Mouse (Mus musculus) thymus, postnatal 25 days (tissue): ENCODE results near the gene Flt1.
A peak's percentile ranks its signal among the peaks of the same experiment; 100 is the strongest.
"Not testable (repeated sequence)": the region's sequence is repeated elsewhere in the genome, so short reads cannot be mapped to it uniquely, and the experiment has no call there.

Experiments
- DNase-seq: peaks from one replicate; pipeline ENCODE4 v3.0.0; 2022

Gene Flt1

GRCm38 (mm10) chr5:147601460-147602360 is 124.1 kb downstream of the Flt1 start:
- no peak for DNase-seq

DNA sequence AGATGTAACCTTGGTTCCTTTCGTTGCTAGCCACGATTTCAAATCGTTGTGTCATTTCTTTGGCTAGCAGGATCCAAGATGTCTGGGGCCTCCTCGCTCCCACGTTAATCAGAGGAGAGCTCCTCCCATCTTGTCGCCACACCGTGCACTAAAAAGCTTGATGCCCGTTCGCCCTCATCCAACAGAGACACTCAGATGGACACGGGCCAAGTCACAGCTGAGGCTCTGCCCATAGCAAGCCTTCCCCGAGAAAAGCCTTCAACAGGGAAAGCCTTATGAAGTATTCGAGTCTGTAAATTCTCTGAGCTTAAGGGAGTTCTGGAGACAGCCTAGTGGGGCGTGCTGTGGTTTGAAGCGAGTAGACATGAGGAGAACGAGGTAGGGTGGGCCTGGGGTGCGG is 128.0 kb downstream of the Flt1 start:
- DNase-seq = no peak

- no peak for DNase-seq
These were observed 136.0 kb downstream of the Flt1 start for GRCm38 (mm10) chr5:147589814-147590213.

DNA sequence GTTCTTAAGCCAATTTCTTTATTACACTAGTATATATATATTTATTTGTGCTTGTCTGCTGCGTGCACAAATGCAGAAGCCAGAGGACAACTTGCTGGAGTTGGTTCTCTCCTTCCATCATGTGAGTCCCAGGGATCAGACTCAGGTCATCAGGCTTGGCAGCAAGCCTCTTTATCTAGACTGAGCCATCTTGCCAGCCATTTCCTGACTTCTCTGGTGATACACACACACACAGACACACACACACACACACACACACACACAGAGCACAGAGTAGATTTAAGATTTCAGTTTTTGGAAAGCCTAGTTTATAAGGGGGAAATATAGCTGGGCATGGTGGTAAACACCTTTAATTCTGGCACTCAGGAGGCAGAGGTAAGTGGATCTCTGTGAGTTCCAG is 140.7 kb downstream of the Flt1 start:
- no peak for DNase-seq

GRCm38 (mm10) chr5:147584648-147585047 is 141.2 kb downstream of the Flt1 start:
- DNase-seq = no peak

DNA sequence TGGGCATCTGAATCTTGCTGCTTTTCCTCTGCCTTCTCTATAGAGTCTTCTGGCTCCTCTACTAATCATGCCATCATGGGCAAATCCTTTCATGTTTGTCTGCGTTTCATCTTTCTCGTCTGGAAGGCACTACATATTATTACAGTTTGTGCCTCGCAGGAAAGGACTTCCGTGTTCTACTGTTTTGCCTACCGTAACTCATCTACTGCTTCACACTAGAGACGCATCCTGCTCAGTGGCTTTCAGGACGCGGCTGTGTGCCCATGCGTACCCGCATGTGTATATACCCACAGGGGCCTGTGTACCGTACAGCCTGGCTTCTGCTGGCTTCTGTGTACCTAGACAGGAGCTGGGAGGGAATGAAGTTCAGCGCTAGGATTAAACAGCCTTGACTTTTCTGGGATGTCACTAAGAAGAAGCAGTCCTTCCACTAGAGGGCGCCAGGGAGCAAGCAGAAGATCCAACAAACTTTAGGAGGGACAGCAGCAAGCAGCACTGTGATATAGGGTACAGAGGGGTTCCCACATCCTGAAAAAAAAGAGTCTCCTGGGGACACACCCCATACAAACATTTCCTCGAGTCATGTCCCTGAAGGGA is 142.0 kb downstream of the Flt1 start:
- DNase-seq = peak; percentile 77

DNA sequence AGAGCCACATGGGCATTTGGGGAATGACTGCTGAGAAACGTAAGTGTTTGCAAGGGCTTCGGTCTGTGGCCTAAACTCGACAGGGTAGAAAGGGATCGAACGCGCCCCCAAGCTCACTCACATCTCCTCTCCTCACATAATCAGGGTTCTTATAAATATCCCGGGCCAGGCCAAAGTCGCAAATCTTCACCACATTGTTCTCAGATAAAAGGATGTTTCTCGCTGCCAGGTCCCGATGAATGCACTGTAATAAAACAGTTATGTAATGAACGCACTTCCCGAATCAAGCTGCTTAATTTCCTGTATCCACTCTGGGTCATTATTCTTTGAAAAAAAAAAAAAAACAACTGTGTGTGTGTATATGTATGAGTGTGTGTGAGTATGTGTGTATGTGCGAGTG is 145.6 kb downstream of the Flt1 start:
- DNase-seq = no peak

DNA sequence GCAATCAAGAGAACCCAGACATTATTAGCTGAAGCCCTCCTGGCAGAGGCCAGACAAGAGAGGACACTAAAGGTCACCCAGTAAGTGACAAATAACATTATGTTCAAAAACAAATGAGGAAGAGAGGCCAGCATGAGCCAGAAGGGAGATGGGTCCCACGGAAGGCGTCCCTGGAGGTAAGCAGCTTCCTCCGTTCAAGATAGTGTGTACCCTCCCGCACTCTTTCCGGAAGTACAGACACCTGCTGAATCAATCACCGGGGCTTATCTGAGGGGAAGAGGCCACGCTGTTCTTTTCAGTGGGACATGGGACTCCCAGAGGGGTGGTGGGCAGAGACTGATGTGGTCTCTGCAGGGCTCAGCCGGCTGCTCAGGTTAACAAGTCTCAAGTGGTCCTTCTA is 146.1 kb downstream of the Flt1 start:
- DNase-seq = no peak

DNA sequence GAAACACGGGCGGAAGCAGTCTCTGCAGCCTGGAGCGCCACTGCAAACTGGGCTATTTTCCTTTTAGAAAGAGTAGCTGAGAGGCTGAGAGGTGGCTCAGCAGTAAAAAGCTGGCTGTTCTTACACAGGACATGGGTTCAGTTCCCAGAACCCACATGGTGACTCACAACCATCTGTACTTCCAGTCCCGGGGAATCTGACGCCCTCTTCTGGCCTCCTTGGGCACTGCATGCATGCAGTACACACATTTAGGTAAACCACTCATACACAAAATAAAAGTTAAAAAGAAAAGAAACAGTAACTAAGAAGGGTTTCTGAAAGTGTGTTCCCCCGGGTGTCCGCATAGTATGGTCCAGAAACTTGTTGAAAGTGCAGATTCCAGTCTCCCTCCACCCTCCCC is 146.7 kb downstream of the Flt1 start:
- DNase-seq = no peak

GRCm38 (mm10) chr5:147577003-147577402 is 148.8 kb downstream of the Flt1 start:
- no peak for DNase-seq

DNA sequence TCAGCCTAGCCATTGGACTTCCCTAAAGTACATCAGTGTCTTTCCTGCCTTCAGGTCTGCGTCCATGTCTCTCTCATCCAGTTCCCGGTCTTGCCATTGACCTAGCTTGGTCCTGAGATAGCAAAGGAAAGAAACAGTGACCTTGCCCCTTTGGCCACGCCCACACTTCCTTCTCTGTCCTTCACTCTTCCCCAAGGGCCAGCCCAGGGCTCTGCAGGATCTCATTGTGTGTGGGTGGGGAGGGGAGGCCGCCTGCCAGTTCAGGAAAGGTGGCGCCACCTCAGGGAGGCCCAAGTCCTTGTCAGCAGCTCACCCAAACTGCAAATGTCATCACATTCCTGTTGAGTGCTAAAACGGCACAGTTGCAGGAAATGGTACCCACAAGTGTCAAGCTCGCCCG is 151.3 kb downstream of the Flt1 start:
- no peak for DNase-seq

DNA sequence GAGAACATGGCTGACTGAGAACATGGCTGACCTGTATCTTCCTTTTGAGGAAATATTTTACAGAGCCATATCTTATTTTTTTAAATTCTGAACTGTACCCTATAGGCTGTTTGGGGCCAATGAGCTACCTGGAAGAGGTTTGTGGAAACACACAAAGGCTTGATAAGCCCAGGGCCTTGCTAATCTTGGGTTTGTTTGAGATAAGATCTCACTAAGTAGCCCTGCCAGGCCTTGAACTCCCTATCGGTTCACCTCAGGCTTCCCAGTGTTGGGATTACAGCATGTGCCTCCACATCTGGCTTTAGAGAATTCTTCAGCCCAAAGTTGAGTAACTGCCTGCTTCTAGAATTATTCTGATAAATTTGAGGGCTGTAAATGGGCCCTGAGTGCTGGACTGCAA is 152.3 kb downstream of the Flt1 start:
- DNase-seq = no peak

- DNase-seq = no peak
These were observed 153.1 kb downstream of the Flt1 start for GRCm38 (mm10) chr5:147572695-147573094.

- DNase-seq = no peak
These were observed 159.5 kb downstream of the Flt1 start for GRCm38 (mm10) chr5:147566335-147566734.

- DNase-seq = no peak
These were observed 160.4 kb downstream of the Flt1 start for GRCm38 (mm10) chr5:147565444-147565843.

GRCm38 (mm10) chr5:147564140-147564590 is 161.6 kb downstream of the Flt1 start:
- DNase-seq = peak; percentile 21

DNA sequence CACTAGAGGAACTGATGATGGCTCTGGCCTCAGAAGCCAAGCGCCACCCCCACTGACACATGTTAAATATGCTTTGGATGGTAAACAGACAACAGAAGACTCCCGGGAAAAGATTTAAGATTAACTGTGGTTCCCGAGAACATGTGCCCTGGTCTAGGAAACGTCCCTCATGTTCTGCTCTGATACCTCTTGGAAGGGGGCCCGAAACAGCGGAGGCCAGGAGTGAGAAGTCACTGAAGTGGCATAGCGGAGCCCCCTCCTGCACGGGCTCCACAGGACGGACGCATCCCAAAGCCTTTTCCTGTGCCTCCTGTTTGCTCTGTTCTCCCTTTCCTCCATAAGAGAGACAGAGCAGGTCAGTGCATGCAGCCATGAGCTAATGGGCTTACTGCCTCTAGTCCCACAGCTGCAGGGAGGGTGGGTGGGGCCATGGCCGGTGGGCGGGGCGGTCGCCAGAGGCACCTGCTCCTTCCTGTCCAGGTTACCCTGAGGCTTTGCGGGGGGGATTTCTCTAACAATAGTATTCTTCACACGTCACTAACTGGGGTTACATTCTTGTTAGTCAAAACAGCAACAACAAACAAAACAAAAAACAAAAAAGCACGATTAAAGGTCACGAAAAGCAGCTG is 162.2 kb downstream of the Flt1 start:
- peak; percentile 12 for DNase-seq

DNA sequence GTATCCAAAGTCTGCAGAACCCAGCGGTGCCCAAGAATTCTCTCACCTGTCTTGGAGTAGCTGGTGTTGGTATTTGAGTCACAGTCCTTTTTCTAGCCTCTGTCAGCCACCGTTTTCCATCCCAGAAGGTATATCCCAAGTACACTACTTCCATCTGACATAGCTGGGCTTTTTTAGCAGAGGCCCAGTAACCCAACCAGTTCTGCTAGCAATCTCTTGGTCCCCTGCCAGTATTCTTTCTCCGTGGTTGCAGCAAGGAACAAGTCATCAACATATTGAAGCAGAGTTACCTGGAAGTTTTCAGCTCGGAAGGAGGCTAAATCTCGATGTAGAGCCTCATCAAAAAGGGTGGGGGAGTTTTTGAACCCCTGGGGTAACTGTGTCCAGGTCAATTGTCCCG is 168.2 kb downstream of the Flt1 start:
- not testable (repeated sequence) for DNase-seq

- no peak for DNase-seq
These were observed 173.8 kb downstream of the Flt1 start for GRCm38 (mm10) chr5:147551879-147552627.

GRCm38 (mm10) chr5:147549016-147549755 is 176.6 kb downstream of the Flt1 start:
- no peak for DNase-seq

DNA sequence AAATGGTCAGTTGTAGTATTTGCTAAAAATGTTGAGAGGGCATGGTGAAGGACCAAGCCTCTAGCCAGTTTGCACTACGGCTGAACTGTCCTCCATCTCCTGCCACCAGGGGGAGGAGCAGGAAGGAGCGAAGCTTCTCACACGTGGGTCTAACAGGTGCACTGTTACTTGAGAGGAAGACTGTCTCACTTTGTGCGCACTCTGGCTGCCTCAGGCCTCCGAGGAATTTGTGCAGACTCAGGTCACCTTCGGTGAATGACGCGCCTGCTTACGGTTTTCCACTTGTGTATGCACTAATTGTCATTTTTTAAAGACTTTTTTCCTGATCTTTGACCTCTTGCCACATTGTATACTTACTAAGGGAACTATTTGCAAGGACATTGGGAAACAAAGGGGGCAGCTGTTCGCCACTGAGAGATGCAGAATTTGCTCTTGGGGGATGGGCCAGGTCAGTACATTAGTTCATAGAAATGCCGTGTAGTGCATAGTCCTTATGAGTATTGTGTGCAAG is 180.0 kb downstream of the Flt1 start:
- peak; percentile 57 for DNase-seq

GRCm38 (mm10) chr5:147542291-147542690 is 183.5 kb downstream of the Flt1 start:
- DNase-seq = no peak
